Mouse (Mus musculus) ES-E14 (cell line): ENCODE data around the gene Gm39115. TPM values are rescaled to one million over a fixed set of nuclear protein-coding genes. Genes with fewer than 3 reads are reported as not detected.
"Not testable (repeated sequence)": the region's sequence is repeated elsewhere in the genome, so short reads cannot be mapped to it uniquely, and the experiment has no call there.

Experiments
- DNase-seq: peaks from one replicate; pipeline ENCODE4 v3.0.0-alpha.2; 2013; ENCODE audit warnings: low read depth, low spot score
- H3K27ac ChIP-seq: 2 replicates; pipeline ENCODE4 v1.5.1; 2012; ENCODE audit warnings: low read depth, mild to moderate bottlenecking, low read length, moderate library complexity, mixed read lengths; ENCODE audit not compliant: poor library complexity, insufficient read depth, severe bottlenecking
- H3K36me3 ChIP-seq: 2 replicates; pipeline ENCODE4 v1.6.1; 2012; ENCODE audit warnings: mild to moderate bottlenecking, low read length, moderate library complexity, mixed read lengths; ENCODE audit not compliant: control insufficient read depth, poor library complexity, insufficient read depth, severe bottlenecking
- H3K4me1 ChIP-seq, 2 experiments: fragments of 150-350 bp in 1 of 2; sonication (generic) in 1 of 2; 2 replicates each; pipeline ENCODE4 v1.6.1; 2012; ENCODE audit warnings: low read length in 2 of 2, mild to moderate bottlenecking in 1 of 2, mixed read lengths in 1 of 2; ENCODE audit not compliant: control insufficient read depth in 2 of 2, insufficient read depth in 2 of 2, poor library complexity in 1 of 2
- H3K4me3 ChIP-seq, 2 experiments: fragments of 150-350 bp in 1 of 2; sonication (generic) in 1 of 2; 2 replicates each; pipeline ENCODE4 v1.5.1; 2012; ENCODE audit warnings: low read length in 2 of 2, low read depth in 1 of 2, mild to moderate bottlenecking in 1 of 2, mixed read lengths in 1 of 2; ENCODE audit not compliant: insufficient read depth in 1 of 2, poor library complexity in 1 of 2, severe bottlenecking in 1 of 2
- H3K9ac ChIP-seq: 2 replicates; pipeline ENCODE4 v1.6.1; 2012; ENCODE audit warnings: low read depth, mild to moderate bottlenecking, low read length, mixed read lengths; ENCODE audit not compliant: poor library complexity, insufficient read depth, severe bottlenecking
- H3K9me3 ChIP-seq: fragments of 150-350 bp; sonication (generic); 2 replicates; pipeline ENCODE4 v1.6.1; 2012; ENCODE audit warnings: low read depth, mild to moderate bottlenecking, low read length; ENCODE audit not compliant: control insufficient read depth, insufficient read depth
- CHD2 ChIP-seq: IDR thresholded peaks from 2 replicates; pipeline ENCODE4 v1.6.1; 2014; ENCODE audit warnings: mild to moderate bottlenecking, low read depth, low read length, inconsistent platforms
- HCFC1 ChIP-seq: IDR thresholded peaks from 2 replicates; pipeline ENCODE4 v1.6.1; 2012; ENCODE audit warnings: low read length, inconsistent platforms, borderline replicate concordance; ENCODE audit not compliant: insufficient read depth
- MAFK ChIP-seq: IDR thresholded peaks from 2 replicates; pipeline ENCODE4 v1.6.1; 2014; ENCODE audit warnings: mild to moderate bottlenecking, low read depth, low read length, inconsistent platforms; ENCODE audit not compliant: insufficient read depth
- ZC3H11A ChIP-seq: IDR thresholded peaks from 2 replicates; pipeline ENCODE4 v1.6.1; 2012; ENCODE audit warnings: low read depth, mild to moderate bottlenecking, inconsistent platforms, low read length, borderline replicate concordance
- ZNF384 ChIP-seq: IDR thresholded peaks from 2 replicates; pipeline ENCODE4 v1.6.1; 2012; ENCODE audit warnings: low read depth, low read length, inconsistent platforms
- in situ Hi-C, 2 experiments: fragments of 600-800 bp; cut with MboI; formaldehyde crosslinking; loops; one replicate each; pipeline ENCODE4 v1.15.1; 2025; ENCODE audit warnings: low sequenced_read_pairs in 2 of 2, inconsistent platforms in 1 of 2; ENCODE audit not compliant: unreplicated experiment in 2 of 2
- total RNA-seq: library from RNA; depleted of rRNA; stranded (reverse); fragments of 300-350 nt; gene quantifications from 2 replicates; pipeline ENCODE4 v1.2.3, GENCODE M21; 2012; rRNA removed

Gene Gm39115
- total RNA-seq, result not detected in 2 replicates

DNA sequence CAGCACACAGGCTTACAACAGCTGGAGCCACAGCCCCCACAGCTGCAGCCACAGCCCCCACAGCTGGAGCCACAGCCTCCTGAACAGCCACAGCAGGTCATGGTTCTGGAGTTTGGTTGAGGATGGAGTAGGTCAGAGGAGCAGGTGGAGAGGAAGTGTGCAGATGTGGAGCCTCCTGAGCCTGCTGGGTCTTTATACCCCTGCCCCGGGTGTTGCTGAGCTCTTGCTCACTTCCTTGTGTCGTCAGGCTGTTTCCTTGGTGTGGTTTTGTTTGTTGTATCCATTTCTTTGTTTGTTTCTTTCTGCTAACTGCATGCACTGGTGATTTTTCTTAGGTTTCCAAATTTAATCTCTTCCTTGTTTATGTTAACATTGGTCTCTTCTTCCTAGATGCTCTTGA is at the start of gene Gm39115:
Gm39115 (minus strand) TSS at position 101 of the 400 bp plus-strand sequence.
- in situ Hi-C loops, H3K9me3 ChIP-seq, H3K4me1 ChIP-seq, H3K9ac ChIP-seq, H3K4me3 ChIP-seq, H3K36me3 ChIP-seq, DNase-seq, H3K27ac ChIP-seq: not testable (repeated sequence)

DNA sequence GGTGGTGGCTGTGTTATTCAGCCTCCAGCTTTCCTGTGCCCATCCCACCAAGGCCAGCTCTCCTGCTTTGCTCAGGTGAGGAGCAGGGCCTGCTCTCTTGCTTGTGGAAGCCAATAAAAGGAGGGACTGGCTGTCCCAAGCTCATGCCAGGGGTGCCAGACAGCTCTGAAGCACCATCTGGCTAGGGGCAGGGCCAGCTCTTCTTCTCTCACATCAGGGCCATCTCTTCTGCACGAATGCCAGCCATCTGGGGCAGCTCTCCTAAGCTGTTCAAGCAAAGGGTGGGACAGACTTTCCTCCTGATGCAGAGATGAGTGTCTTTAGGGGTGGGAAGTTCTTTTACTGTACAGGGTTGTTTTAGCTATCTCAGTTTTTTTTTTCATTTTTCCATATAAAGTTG is 45.2 kb upstream of the Gm39115 start:
- Histone ChIP-seq H3K36me3 (no peaks in the 10 kb centered on the region), H3K9ac (no peak overlapping the region), H3K4me1 (no peaks in the 10 kb centered on the region), H3K27ac (no peak overlapping the region), H3K9me3 (no peaks in the 10 kb centered on the region), H3K4me3 (no peak overlapping the region)
- no peak for DNase-seq
- TF ChIP-seq ZNF384 (no peak), MAFK (no peak), ZC3H11A (no peak), CHD2 (no peak), HCFC1 (no peak)
- in situ Hi-C loops, result no loop called here

DNA sequence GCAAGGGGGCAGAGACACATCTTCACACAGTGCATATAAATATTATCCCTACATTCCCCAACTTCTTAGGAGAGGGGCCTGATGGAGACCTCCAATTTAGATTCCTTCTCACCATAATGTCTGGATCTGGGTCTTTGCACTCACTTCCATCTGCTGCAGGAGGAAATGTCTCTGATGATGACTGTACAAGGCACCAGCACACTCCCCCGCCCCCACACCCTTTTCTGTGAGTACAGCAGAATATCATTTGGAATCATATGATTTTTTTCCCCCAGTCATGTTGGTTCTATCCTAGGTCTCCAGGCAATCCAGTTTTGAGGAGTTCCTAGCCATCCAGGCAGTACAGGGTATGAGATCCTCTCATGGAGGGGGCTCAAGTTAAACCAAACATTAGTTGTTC is 42.9 kb upstream of the Gm39115 start:
- no peak for DNase-seq
- Histone ChIP-seq H3K27ac (no peak overlapping the region), H3K36me3 (no peaks in the 10 kb centered on the region), H3K9me3 (no peaks in the 10 kb centered on the region), H3K4me3 (no peak overlapping the region), H3K4me1 (no peaks in the 10 kb centered on the region), H3K9ac (no peak overlapping the region)
- in situ Hi-C loops, result no loop called here
- no peak for TF ChIP-seq ZNF384

GRCm38 (mm10) chr7:142175905-142176304 is 40.1 kb upstream of the Gm39115 start, which contains the start of gene Krtap5-2:
Krtap5-2 (minus strand) TSS chr7:142176005.
- H3K9ac ChIP-seq, H3K4me3 ChIP-seq, in situ Hi-C loops, H3K36me3 ChIP-seq, H3K4me1 ChIP-seq, H3K9me3 ChIP-seq, DNase-seq, H3K27ac ChIP-seq: not testable (repeated sequence)

GRCm38 (mm10) chr7:142169836-142170235 is 34.0 kb upstream of the Gm39115 start:
- DNase-seq, result peak; percentile 20
- TF ChIP-seq MAFK (no peak), CHD2 (no peak), ZC3H11A (0 out of 2 replicates have a peak, but pooled peaks have one; percentile 29)
- in situ Hi-C loops, result no loop called here
- H3K4me1 ChIP-seq, result no peaks in the 10 kb centered on the region
- H3K36me3 ChIP-seq, result no peaks in the 10 kb centered on the region
- no peak overlapping the region for H3K9ac ChIP-seq
- no peak overlapping the region for H3K27ac ChIP-seq
- no peaks in the 10 kb centered on the region for H3K9me3 ChIP-seq
- no peak overlapping the region for H3K4me3 ChIP-seq

- H3K9ac ChIP-seq, DNase-seq, H3K9me3 ChIP-seq, in situ Hi-C loops, H3K4me3 ChIP-seq, H3K27ac ChIP-seq, H3K4me1 ChIP-seq, H3K36me3 ChIP-seq: not testable (repeated sequence)
Measured at GRCm38 (mm10) chr7:142165639-142166038, 29.8 kb upstream of the Gm39115 start, which contains the start of gene Gm4553. Gm4553 (minus strand) TSS chr7:142165739.
